Mouse (Mus musculus) lung, embryonic 14.5 days (tissue): Measurements from ENCODE around the gene Sirt6. TPM values are rescaled to one million over a fixed set of nuclear protein-coding genes. Genes with fewer than 3 reads are reported as not detected.

Experiments
- ATAC-seq: fragments of 200-750 bp; cut with Nextera tagmentation; 2 replicates; pipeline ENCODE4 v1.8.0; 2017; ENCODE audit warnings: mild to moderate bottlenecking, moderate TSS enrichment, moderate library complexity; ENCODE audit not compliant: insufficient read depth
- DNase-seq: peaks from one replicate; pipeline ENCODE4 v3.0.0-alpha.2; 2015
- H3K27ac ChIP-seq: fragments of 300-500 bp; sonication (generic); 2 replicates; pipeline ENCODE4 v1.5.1; 2014; ENCODE audit warnings: low read depth, mild to moderate bottlenecking, moderate library complexity
- H3K27me3 ChIP-seq: fragments of 300-500 bp; sonication (generic); 2 replicates; pipeline ENCODE4 v1.6.1; 2014; ENCODE audit warnings: low read length, control low read depth; ENCODE audit not compliant: insufficient read depth
- H3K36me3 ChIP-seq: fragments of 300-500 bp; sonication (generic); 2 replicates; pipeline ENCODE4 v1.6.1; 2014; ENCODE audit warnings: control low read depth; ENCODE audit not compliant: insufficient read depth
- H3K4me1 ChIP-seq: fragments of 300-500 bp; sonication (generic); 2 replicates; pipeline ENCODE4 v1.6.1; 2014; ENCODE audit warnings: antibody characterized with exemption, control low read depth; ENCODE audit not compliant: insufficient read depth
- H3K4me2 ChIP-seq: fragments of 300-500 bp; sonication (generic); 2 replicates; pipeline ENCODE4 v1.6.1; 2014; ENCODE audit warnings: mild to moderate bottlenecking
- H3K4me3 ChIP-seq: fragments of 300-500 bp; sonication (generic); 2 replicates; pipeline ENCODE4 v1.5.1; 2014; ENCODE audit warnings: low read depth, low read length
- H3K9ac ChIP-seq: fragments of 300-500 bp; sonication (generic); 2 replicates; pipeline ENCODE4 v1.6.1; 2014
- H3K9me3 ChIP-seq: fragments of 300-500 bp; sonication (generic); 2 replicates; pipeline ENCODE4 v1.6.1; 2016; ENCODE audit warnings: low read depth, low read length, control low read depth
- CTCF ChIP-seq: IDR thresholded peaks from 2 replicates; pipeline ENCODE4 v1.5.1; 2016; ENCODE audit warnings: antibody characterized with exemption, low read depth
- WGBS: fragments of 180-500 bp; shearing (Covaris S2); extraction: QIAGEN DNeasy Blood & Tissue Kit; methylation state at CpG from one replicate; pipeline ENCODE4 v1.1.7; 2014; 5-methylcytosine and 5-hydroxymethylcytosine counted together
- polyA plus RNA-seq: library from polyadenylated mRNA; unstranded; fragments of >200 nt; fragmentation: Nextera tagmentation; extraction: Ambion mirVana; gene quantifications from 2 replicates; pipeline ENCODE4 v1.2.1, GENCODE M21; 2014

Sirt6 gene
- polyA plus RNA-seq, 1 experiment from 2014 or later = 39.3 TPM

- H3K4me3 ChIP-seq = no peak overlapping the region
- WGBS = 65% methylated on average over 4 of the region's 4 CpGs
- H3K27ac ChIP-seq = no peak overlapping the region
- TF ChIP-seq CTCF = no peak
- no peaks in the 10 kb centered on the region for H3K9me3 ChIP-seq
- no peak for DNase-seq
- H3K36me3 ChIP-seq = peaks cover 26% of the 10 kb centered on the region; the same call in 1 of the 2 replicates
- no peak for ATAC-seq
- H3K27me3 ChIP-seq = peaks cover 6% of the 10 kb centered on the region; the same call in 1 of the 2 replicates
- H3K9ac ChIP-seq = no peak overlapping the region
- H3K4me1 ChIP-seq = 0 out of 2 replicates have a peak, but pooled peaks cover 11% of the 10 kb centered on the region
- H3K4me2 ChIP-seq = no peak overlapping the region
Observed at GRCm38 (mm10) chr10:81579967-81580366, 47.6 kb downstream of the Sirt6 start.

GRCm38 (mm10) chr10:81575695-81576094 lies 51.9 kb downstream of the Sirt6 start:
- no peak for ATAC-seq
- Histone ChIP-seq H3K9me3 (no peaks in the 10 kb centered on the region), H3K27me3 (peaks cover 13% of the 10 kb centered on the region; the same call in 1 of the 2 replicates), H3K9ac (peak overlapping the region; percentile 65), H3K27ac (peak overlapping the region; percentile 50; the same call in 1 of the 2 replicates), H3K4me2 (peak overlapping the region; percentile 86), H3K36me3 (peaks cover 5% of the 10 kb centered on the region; the same call in 1 of the 2 replicates), H3K4me3 (peak overlapping the region; percentile 55), H3K4me1 (peaks cover 40% of the 10 kb centered on the region)
- peak; percentile 34 for DNase-seq
- no peak for TF ChIP-seq CTCF
- 1% methylated on average over 6 of the region's 6 CpGs for WGBS

GRCm38 (mm10) chr10:81575208-81575631 lies 52.4 kb downstream of the Sirt6 start:
- Histone ChIP-seq H3K9ac (peak overlapping the region; percentile 65), H3K4me2 (peak overlapping the region; percentile 86), H3K27me3 (peaks cover 13% of the 10 kb centered on the region; the same call in 1 of the 2 replicates), H3K9me3 (no peaks in the 10 kb centered on the region), H3K4me1 (peaks cover 45% of the 10 kb centered on the region), H3K36me3 (peaks cover 3% of the 10 kb centered on the region; the same call in 1 of the 2 replicates), H3K4me3 (peak overlapping the region; percentile 55), H3K27ac (peak overlapping the region; percentile 50; the same call in 1 of the 2 replicates)
- DNase-seq = peak; percentile 76
- WGBS = 0% methylated on average over 26 of the region's 30 CpGs
- TF ChIP-seq CTCF = no peak
- ATAC-seq = peak; percentile 7; the same call in 1 of the 2 replicates

GRCm38 (mm10) chr10:81574081-81575056 lies 53.2 kb downstream of the Sirt6 start, which contains the start of gene Tle2:
TSS of gene Tle2 (plus strand) at chr10:81574561.
- 21% methylated on average over 10 of the region's 10 CpGs for WGBS
- H3K27me3 ChIP-seq = peaks cover 13% of the 10 kb centered on the region; the same call in 1 of the 2 replicates
- peak within 1 kb of the TSS; percentile 50; the same call in 1 of the 2 replicates for H3K27ac ChIP-seq
- H3K4me2 ChIP-seq = peak within 1 kb of the TSS; percentile 86
- no peaks in the 10 kb centered on the region for H3K9me3 ChIP-seq
- peak within 1 kb of the TSS; percentile 55 for H3K4me3 ChIP-seq
- peak within 1 kb of the TSS; percentile 65 for H3K9ac ChIP-seq
- no peaks in the 10 kb centered on the region for H3K36me3 ChIP-seq
- ATAC-seq (no peak), DNase-seq (peak; percentile 31)
- 0 out of 2 replicates have a peak, but pooled peaks have one; percentile 6 for TF ChIP-seq CTCF
- peaks cover 53% of the 10 kb centered on the region for H3K4me1 ChIP-seq

GRCm38 (mm10) chr10:81572975-81573374 lies 54.6 kb downstream of the Sirt6 start:
- 8% methylated on average over 9 of the region's 9 CpGs for WGBS
- Histone ChIP-seq H3K9me3 (no peaks in the 10 kb centered on the region), H3K27me3 (peaks cover 13% of the 10 kb centered on the region; the same call in 1 of the 2 replicates), H3K4me1 (peaks cover 65% of the 10 kb centered on the region), H3K27ac (peak overlapping the region; percentile 79), H3K36me3 (no peaks in the 10 kb centered on the region), H3K4me3 (no peak overlapping the region), H3K4me2 (peak overlapping the region; percentile 76), H3K9ac (no peak overlapping the region)
- ATAC-seq = no peak
- TF ChIP-seq CTCF = no peak
- peak; percentile 67 for DNase-seq

GRCm38 (mm10) chr10:81572133-81572671 lies 55.4 kb downstream of the Sirt6 start:
- Histone ChIP-seq H3K27ac (peak overlapping the region; percentile 79), H3K9me3 (no peaks in the 10 kb centered on the region), H3K4me1 (peaks cover 65% of the 10 kb centered on the region), H3K4me3 (peak overlapping the region; percentile 40), H3K36me3 (peaks cover under 1% of the 10 kb centered on the region; the same call in 1 of the 2 replicates), H3K27me3 (peaks cover 13% of the 10 kb centered on the region; the same call in 1 of the 2 replicates), H3K4me2 (peak overlapping the region; percentile 76), H3K9ac (peak overlapping the region; percentile 21; the same call in 1 of the 2 replicates)
- 11% methylated on average over 9 of the region's 9 CpGs for WGBS
- ATAC-seq (0 out of 2 replicates have a peak, but pooled peaks have one; percentile 0), DNase-seq (no peak)
- no peak for TF ChIP-seq CTCF

Other genes starting within 250 kb of the Sirt6 start
- 109 and 116 TPM in 2 replicates for gene Fzr1, start 249.3 kb downstream of the Sirt6 start, polyA plus RNA-seq
- gene Dohh, start 243.4 kb downstream of the Sirt6 start, polyA plus RNA-seq = 57.5 and 67.0 TPM in 2 replicates
- 2.8 and 3.8 TPM in 2 replicates for gene Gm48551, start 243.3 kb downstream of the Sirt6 start, polyA plus RNA-seq
- 1.3 and 1.4 TPM in 2 replicates for gene Gm48552, start 238.8 kb downstream of the Sirt6 start, polyA plus RNA-seq
- 2.8 and 3.3 TPM in 2 replicates for gene Smim24, start 234.7 kb downstream of the Sirt6 start, polyA plus RNA-seq
- 86.0 and 86.5 TPM in 2 replicates for gene Nfic, start 172.2 kb downstream of the Sirt6 start, polyA plus RNA-seq
- gene Celf5, start 145.1 kb downstream of the Sirt6 start, polyA plus RNA-seq = 0.09 and 0.30 TPM in 2 replicates
- gene Ncln, start 131.4 kb downstream of the Sirt6 start, polyA plus RNA-seq = 82.1 and 97.3 TPM in 2 replicates
- 1.3 and 1.7 TPM in 2 replicates for gene S1pr4, start 127.7 kb downstream of the Sirt6 start, polyA plus RNA-seq
- 1.1 and 1.7 TPM in 2 replicates for gene Gna15, start 103.6 kb downstream of the Sirt6 start, polyA plus RNA-seq
- gene Gna11, start 82.6 kb downstream of the Sirt6 start, polyA plus RNA-seq = 81.2 and 88.2 TPM in 2 replicates
- 360 and 404 TPM in 2 replicates for gene Aes, start 68.3 kb downstream of the Sirt6 start, polyA plus RNA-seq
- gene Tle2, start 53.2 kb downstream of the Sirt6 start, polyA plus RNA-seq = 27.5 and 32.5 TPM in 2 replicates
- 24.1 and 25.2 TPM in 2 replicates for gene Tle6, start 26.7 kb downstream of the Sirt6 start, polyA plus RNA-seq
- 0.58 and 0.61 TPM in 2 replicates for gene BC025920, start 21.5 kb downstream of the Sirt6 start, polyA plus RNA-seq
- gene Ankrd24, start 743 bp upstream of the Sirt6 start, polyA plus RNA-seq = 6.1 and 7.3 TPM in 2 replicates
- 4.0 and 4.7 TPM in 2 replicates for gene Gm10778, start 21.3 kb upstream of the Sirt6 start, polyA plus RNA-seq
- 18.1 and 22.9 TPM in 2 replicates for gene Zfp433, start 77.0 kb upstream of the Sirt6 start, polyA plus RNA-seq
- gene Gm3055, start 143.4 kb upstream of the Sirt6 start, polyA plus RNA-seq = 14.2 and 14.4 TPM in 2 replicates
- gene Gm4767, start 184.4 kb upstream of the Sirt6 start, polyA plus RNA-seq = 3.6 and 4.0 TPM in 2 replicates
- 10.5 and 11.1 TPM in 2 replicates for gene Gm32687, start 236.1 kb upstream of the Sirt6 start, polyA plus RNA-seq